Mouse (Mus musculus) embryonic facial prominence, embryonic 12.5 days (tissue): ENCODE data around the gene Cpe. TPM values are rescaled to one million over a fixed set of nuclear protein-coding genes. Genes with fewer than 3 reads are reported as not detected.

Source experiments
- ATAC-seq: fragments of 200-750 bp; cut with Nextera tagmentation; 2 replicates; pipeline ENCODE4 v1.8.0; 2017; ENCODE audit not compliant: insufficient number of reproducible peaks, insufficient read depth, low FRiP score, low TSS enrichment
- H3K27ac ChIP-seq: fragments of 300-500 bp; sonication (generic); 2 replicates; pipeline ENCODE4 v1.5.1; 2016; ENCODE audit warnings: mild to moderate bottlenecking
- H3K27me3 ChIP-seq: fragments of 300-500 bp; sonication (generic); 2 replicates; pipeline ENCODE4 v1.6.1; 2016; ENCODE audit warnings: mild to moderate bottlenecking, moderate library complexity
- H3K36me3 ChIP-seq: fragments of 300-500 bp; sonication (generic); 2 replicates; pipeline ENCODE4 v1.6.1; 2016; ENCODE audit warnings: mild to moderate bottlenecking
- H3K4me1 ChIP-seq: fragments of 300-500 bp; sonication (generic); 2 replicates; pipeline ENCODE4 v1.6.1; 2016
- H3K4me2 ChIP-seq: fragments of 300-500 bp; sonication (generic); replicated peaks from 2 replicates; pipeline ENCODE4 v1.6.1; 2016; ENCODE audit warnings: mild to moderate bottlenecking, moderate library complexity
- H3K4me3 ChIP-seq: fragments of 300-500 bp; sonication (generic); 2 replicates; pipeline ENCODE4 v1.5.1; 2016; ENCODE audit warnings: mild to moderate bottlenecking
- H3K9ac ChIP-seq: fragments of 300-500 bp; sonication (generic); 2 replicates; pipeline ENCODE4 v1.6.1; 2016; ENCODE audit warnings: mild to moderate bottlenecking, moderate library complexity
- H3K9me3 ChIP-seq: fragments of 300-500 bp; sonication (generic); 2 replicates; pipeline ENCODE4 v1.6.1; 2016; ENCODE audit warnings: mild to moderate bottlenecking, moderate library complexity
- WGBS: fragments of 180-500 bp; shearing (Covaris S2); methylation state at CpG from one replicate; pipeline ENCODE4 v1.1.7; 2016; 5-methylcytosine and 5-hydroxymethylcytosine counted together
- polyA plus RNA-seq: library from polyadenylated mRNA; unstranded; fragments of >200 nt; fragmentation: Nextera tagmentation; extraction: Ambion mirVana; gene quantifications from 2 replicates; pipeline ENCODE4 v1.2.1, GENCODE M21; 2016

Gene Cpe
- polyA plus RNA-seq, 1 experiment from 2014 or later, result 183 TPM

GRCm38 (mm10) chr8:64628039-64628438 lies 64.8 kb downstream of the Cpe start:
- no peaks in the 10 kb centered on the region for H3K9me3 ChIP-seq
- no peaks in the 10 kb centered on the region for H3K4me1 ChIP-seq
- H3K27me3 ChIP-seq, result no peaks in the 10 kb centered on the region
- no peak overlapping the region for H3K4me3 ChIP-seq
- no peaks in the 10 kb centered on the region for H3K36me3 ChIP-seq
- WGBS, result 87% methylated on average over 6 of the region's 6 CpGs
- no peak overlapping the region for H3K9ac ChIP-seq
- ATAC-seq, result no peak
- H3K4me2 ChIP-seq, result no peak overlapping the region
- no peak overlapping the region for H3K27ac ChIP-seq

- no peak for ATAC-seq
- Histone ChIP-seq H3K27ac (no peak overlapping the region), H3K27me3 (no peaks in the 10 kb centered on the region), H3K9me3 (no peaks in the 10 kb centered on the region), H3K9ac (no peak overlapping the region), H3K4me1 (no peaks in the 10 kb centered on the region), H3K4me3 (no peak overlapping the region), H3K4me2 (no peak overlapping the region), H3K36me3 (no peaks in the 10 kb centered on the region)
- 65% methylated on average over 10 of the region's 10 CpGs for WGBS
Measured at GRCm38 (mm10) chr8:64624603-64625037, 68.2 kb downstream of the Cpe start.

DNA sequence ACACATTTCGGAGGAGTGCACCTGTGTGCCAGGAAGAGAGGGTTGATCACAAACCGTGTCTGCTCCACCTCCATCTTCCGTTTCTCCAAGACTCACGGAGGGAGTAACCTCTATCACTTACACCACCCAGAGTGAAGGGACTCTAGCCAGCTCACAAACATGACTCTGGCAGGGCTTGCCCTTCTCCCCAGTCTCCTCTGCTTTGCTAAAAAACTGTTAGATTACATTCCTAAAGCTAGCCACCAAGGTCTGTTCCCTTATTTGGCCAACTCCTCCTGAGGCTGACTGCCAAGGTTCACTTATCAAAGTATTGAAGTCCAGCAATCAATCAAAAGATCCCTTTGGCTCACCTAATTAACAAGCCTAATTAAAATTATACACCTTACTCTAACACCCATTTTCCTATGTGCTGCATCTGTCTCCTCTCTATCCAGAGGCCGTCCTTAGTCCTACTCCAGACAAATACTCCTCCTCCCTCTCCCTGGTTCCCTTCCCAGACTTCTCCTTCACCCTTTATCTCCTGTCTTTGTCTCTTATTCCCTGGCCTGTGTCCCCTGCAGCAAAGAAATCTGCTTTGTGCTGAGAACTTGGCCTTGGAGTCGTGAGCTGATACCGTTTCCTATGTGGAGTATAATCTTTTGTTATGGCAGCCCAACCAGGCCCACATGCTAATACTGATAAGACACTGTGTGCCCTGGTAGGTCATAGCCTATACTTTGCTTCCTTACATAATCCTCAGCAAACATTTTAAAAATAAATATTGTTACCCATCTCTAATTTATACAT lies 72.3 kb downstream of the Cpe start:
- Histone ChIP-seq H3K4me3 (no peak overlapping the region), H3K9me3 (no peaks in the 10 kb centered on the region), H3K4me1 (no peaks in the 10 kb centered on the region), H3K27me3 (no peaks in the 10 kb centered on the region), H3K36me3 (no peaks in the 10 kb centered on the region), H3K27ac (no peak overlapping the region), H3K9ac (no peak overlapping the region), H3K4me2 (no peak overlapping the region)
- ATAC-seq, result no peak
- WGBS, result 75% methylated on average over 7 of the region's 7 CpGs

- no peaks in the 10 kb centered on the region for H3K4me1 ChIP-seq
- H3K9me3 ChIP-seq, result no peaks in the 10 kb centered on the region
- H3K4me2 ChIP-seq, result no peak overlapping the region
- H3K4me3 ChIP-seq, result no peak overlapping the region
- peaks cover 4% of the 10 kb centered on the region; the same call in 1 of the 2 replicates for H3K36me3 ChIP-seq
- 93% methylated on average over 8 of the region's 8 CpGs for WGBS
- H3K27me3 ChIP-seq, result no peaks in the 10 kb centered on the region
- no peak for ATAC-seq
- no peak overlapping the region for H3K27ac ChIP-seq
- no peak overlapping the region for H3K9ac ChIP-seq
Measured at GRCm38 (mm10) chr8:64619661-64620060, 73.2 kb downstream of the Cpe start.

- H3K36me3 ChIP-seq, result peaks cover 4% of the 10 kb centered on the region; the same call in 1 of the 2 replicates
- no peak overlapping the region for H3K9ac ChIP-seq
- H3K9me3 ChIP-seq, result no peaks in the 10 kb centered on the region
- no peaks in the 10 kb centered on the region for H3K27me3 ChIP-seq
- no peak overlapping the region for H3K4me2 ChIP-seq
- no peak overlapping the region for H3K27ac ChIP-seq
- no peaks in the 10 kb centered on the region for H3K4me1 ChIP-seq
- no peak overlapping the region for H3K4me3 ChIP-seq
- WGBS, result 60% methylated on average over 11 of the region's 11 CpGs
- no peak for ATAC-seq
Measured at GRCm38 (mm10) chr8:64618618-64619017, 74.2 kb downstream of the Cpe start.

- ATAC-seq, result no peak
- no peak overlapping the region for H3K4me3 ChIP-seq
- H3K27ac ChIP-seq, result no peak overlapping the region
- H3K4me1 ChIP-seq, result no peaks in the 10 kb centered on the region
- peaks cover 4% of the 10 kb centered on the region; the same call in 1 of the 2 replicates for H3K36me3 ChIP-seq
- no peak overlapping the region for H3K4me2 ChIP-seq
- H3K9me3 ChIP-seq, result no peaks in the 10 kb centered on the region
- 97% methylated on average over 3 of the region's 3 CpGs for WGBS
- H3K27me3 ChIP-seq, result no peaks in the 10 kb centered on the region
- H3K9ac ChIP-seq, result no peak overlapping the region
Measured at GRCm38 (mm10) chr8:64616566-64616965, 76.3 kb downstream of the Cpe start.

DNA sequence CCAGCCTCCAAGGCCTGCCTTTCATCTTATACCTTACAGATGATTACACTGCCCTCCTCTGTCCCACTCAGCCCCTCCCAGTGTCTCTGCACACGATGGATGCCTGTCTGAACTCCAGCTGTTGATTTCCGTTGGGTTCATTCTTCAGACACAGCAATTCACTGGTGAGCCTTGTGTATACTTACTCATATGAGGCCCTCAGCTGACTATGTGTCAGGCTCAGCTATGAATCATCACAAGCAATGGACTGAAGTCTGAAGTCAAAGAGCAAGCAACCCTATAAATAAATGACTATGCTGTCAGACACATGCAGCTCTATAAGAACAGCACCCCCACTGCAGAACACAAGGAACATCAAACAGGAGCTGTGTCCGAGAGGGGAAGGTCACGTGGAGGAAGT lies 77.4 kb downstream of the Cpe start:
- no peaks in the 10 kb centered on the region for H3K27me3 ChIP-seq
- no peak for ATAC-seq
- H3K27ac ChIP-seq, result no peak overlapping the region
- no peaks in the 10 kb centered on the region for H3K9me3 ChIP-seq
- no peak overlapping the region for H3K4me3 ChIP-seq
- H3K4me2 ChIP-seq, result no peak overlapping the region
- peaks cover 4% of the 10 kb centered on the region; the same call in 1 of the 2 replicates for H3K36me3 ChIP-seq
- H3K9ac ChIP-seq, result no peak overlapping the region
- WGBS, result 78% methylated on average over 4 of the region's 4 CpGs
- H3K4me1 ChIP-seq, result no peaks in the 10 kb centered on the region

DNA sequence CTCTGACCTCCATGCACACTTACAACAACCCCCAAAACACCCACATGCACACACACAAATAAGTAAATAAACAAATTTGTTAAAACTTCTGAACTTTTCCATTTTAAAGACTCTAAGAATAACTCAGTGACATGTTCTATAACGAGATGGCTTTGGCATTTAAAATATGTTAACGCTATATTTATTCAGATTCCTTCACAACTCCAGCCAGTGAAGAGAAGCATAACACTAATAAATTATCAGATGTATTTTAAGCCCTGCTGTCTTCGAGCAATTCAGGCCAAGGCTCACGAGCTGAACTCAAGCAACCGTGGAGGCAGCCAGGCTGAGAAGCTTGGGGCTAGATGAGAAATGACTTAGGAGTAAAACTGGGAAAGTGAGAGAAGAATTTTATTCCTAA lies 79.2 kb downstream of the Cpe start:
- no peaks in the 10 kb centered on the region for H3K27me3 ChIP-seq
- WGBS, result 78% methylated on average over 5 of the region's 5 CpGs
- no peaks in the 10 kb centered on the region for H3K4me1 ChIP-seq
- no peak overlapping the region for H3K27ac ChIP-seq
- no peak overlapping the region for H3K4me3 ChIP-seq
- peaks cover 4% of the 10 kb centered on the region; the same call in 1 of the 2 replicates for H3K36me3 ChIP-seq
- ATAC-seq, result no peak
- no peaks in the 10 kb centered on the region for H3K9me3 ChIP-seq
- no peak overlapping the region for H3K4me2 ChIP-seq
- no peak overlapping the region for H3K9ac ChIP-seq

DNA sequence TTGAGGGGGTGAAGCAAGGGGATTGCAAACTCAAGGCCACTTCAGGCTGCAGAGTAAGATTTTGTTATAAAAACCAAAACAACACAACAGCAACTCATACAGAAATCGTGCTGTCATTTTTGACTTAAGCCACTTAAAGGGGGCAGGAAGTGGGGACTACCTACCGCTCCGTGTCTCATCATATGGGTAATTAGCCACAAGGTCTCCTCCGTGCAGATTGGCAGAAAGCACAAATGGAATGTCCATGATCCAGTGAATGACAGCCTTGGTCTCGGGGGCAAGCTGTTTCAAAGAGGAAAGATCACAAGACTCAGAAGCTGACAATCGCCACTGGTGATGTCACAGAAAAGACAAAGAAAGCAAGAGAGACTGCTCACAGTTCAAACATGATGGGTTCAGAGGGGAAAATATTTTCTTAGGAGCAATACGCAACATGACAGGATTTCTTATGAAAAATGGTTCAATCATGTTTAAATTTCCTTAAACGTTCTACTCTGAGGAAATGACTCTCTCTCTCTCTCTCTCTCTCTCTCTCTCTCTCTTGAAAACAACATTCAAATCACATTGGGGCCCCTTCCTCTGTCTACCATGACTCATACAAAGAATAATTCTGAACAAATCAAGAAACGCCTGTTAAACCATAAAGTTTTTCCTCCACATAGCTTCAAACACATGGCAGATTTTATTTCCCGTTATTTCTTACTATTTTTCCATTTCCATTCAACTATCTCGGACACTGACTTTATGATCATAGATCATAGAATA lies 81.5 kb downstream of the Cpe start:
- WGBS, result 63% methylated on average over 11 of the region's 11 CpGs
- Histone ChIP-seq H3K27ac (no peak overlapping the region), H3K9me3 (no peaks in the 10 kb centered on the region), H3K27me3 (no peaks in the 10 kb centered on the region), H3K4me3 (no peak overlapping the region), H3K4me2 (no peak overlapping the region), H3K4me1 (no peaks in the 10 kb centered on the region), H3K36me3 (peaks cover 4% of the 10 kb centered on the region; the same call in 1 of the 2 replicates), H3K9ac (no peak overlapping the region)
- no peak for ATAC-seq

GRCm38 (mm10) chr8:64608931-64609330 lies 83.9 kb downstream of the Cpe start:
- H3K4me3 ChIP-seq, result no peak overlapping the region
- no peak for ATAC-seq
- H3K27ac ChIP-seq, result no peak overlapping the region
- H3K4me2 ChIP-seq, result no peak overlapping the region
- H3K9me3 ChIP-seq, result no peaks in the 10 kb centered on the region
- peaks cover 7% of the 10 kb centered on the region; the same call in 1 of the 2 replicates for H3K36me3 ChIP-seq
- no peaks in the 10 kb centered on the region for H3K27me3 ChIP-seq
- no peak overlapping the region for H3K9ac ChIP-seq
- H3K4me1 ChIP-seq, result no peaks in the 10 kb centered on the region
- 87% methylated on average over 16 of the region's 16 CpGs for WGBS

DNA sequence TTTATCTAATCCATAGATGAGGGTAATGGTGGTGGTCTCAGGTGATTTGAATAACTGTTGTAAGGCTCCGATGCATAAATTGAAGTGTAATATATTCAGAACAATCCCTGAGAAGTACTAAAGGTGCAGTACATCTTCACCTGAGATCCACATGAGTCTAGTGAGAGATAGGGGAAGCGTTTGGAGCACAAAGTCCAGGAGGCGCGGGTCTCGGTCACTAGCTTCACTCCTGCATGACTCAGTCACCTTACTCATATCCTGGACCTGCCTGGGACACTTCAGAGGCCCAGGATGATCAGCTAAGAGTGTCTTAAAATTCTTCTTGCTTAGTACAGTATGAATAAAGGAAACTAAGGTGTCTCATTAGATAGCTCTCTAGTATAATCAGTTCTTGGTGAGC lies 86.8 kb downstream of the Cpe start:
- H3K27ac ChIP-seq, result no peak overlapping the region
- H3K27me3 ChIP-seq, result no peaks in the 10 kb centered on the region
- H3K4me1 ChIP-seq, result no peaks in the 10 kb centered on the region
- no peak overlapping the region for H3K4me2 ChIP-seq
- no peak for ATAC-seq
- H3K4me3 ChIP-seq, result no peak overlapping the region
- H3K9ac ChIP-seq, result no peak overlapping the region
- H3K9me3 ChIP-seq, result no peaks in the 10 kb centered on the region
- WGBS, result 91% methylated on average over 5 of the region's 5 CpGs
- peaks cover 7% of the 10 kb centered on the region; the same call in 1 of the 2 replicates for H3K36me3 ChIP-seq

DNA sequence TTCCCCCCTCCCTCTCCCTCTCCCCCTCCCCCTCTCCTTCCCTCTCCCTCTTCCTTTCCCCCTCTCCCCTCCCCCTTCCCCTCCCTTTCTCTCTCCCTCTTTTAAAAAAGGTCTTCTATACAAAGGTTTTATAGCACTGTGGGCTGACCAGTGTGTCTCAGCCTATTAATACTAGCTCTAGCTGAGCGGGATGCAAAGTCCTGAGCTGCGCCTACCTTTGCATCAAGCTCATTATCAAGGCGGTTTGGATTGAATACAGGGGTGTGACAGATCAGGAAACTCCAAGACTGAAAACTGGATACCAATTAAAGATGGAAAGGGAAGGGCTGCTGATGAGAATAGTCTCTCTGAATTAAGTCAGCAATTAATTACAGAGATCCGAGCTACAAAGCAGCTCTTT lies 94.6 kb downstream of the Cpe start:
- Histone ChIP-seq H3K4me2 (no peak overlapping the region), H3K9me3 (no peaks in the 10 kb centered on the region), H3K27ac (no peak overlapping the region), H3K36me3 (no peaks in the 10 kb centered on the region), H3K4me1 (no peaks in the 10 kb centered on the region), H3K4me3 (no peak overlapping the region), H3K9ac (no peak overlapping the region), H3K27me3 (no peaks in the 10 kb centered on the region)
- no peak for ATAC-seq
- 77% methylated on average over 4 of the region's 4 CpGs for WGBS
